Mouse (Mus musculus) heart, adult 2 months (tissue): ENCODE data around the gene Cyp2b19. TPM values are rescaled to one million over a fixed set of nuclear protein-coding genes. Genes with fewer than 3 reads are reported as not detected.
A peak's percentile ranks its signal among the peaks of the same experiment; 100 is the strongest.

ENCODE experiments used
- DNase-seq, 2 experiments: peaks; one replicate each; pipeline ENCODE4 v3.0.0; 2021
- H3K27ac ChIP-seq: fragments of 200-600 bp; 2 replicates; pipeline ENCODE4 v1.8.1; 2022
- H3K27me3 ChIP-seq: fragments of 200-500 bp; 2 replicates; pipeline ENCODE4 v1.6.1; 2012; ENCODE audit warnings: mild to moderate bottlenecking, low read length, inconsistent platforms, mixed read lengths; ENCODE audit not compliant: control insufficient read depth, insufficient read depth
- H3K36me3 ChIP-seq: fragments of 200-500 bp; 2 replicates; pipeline ENCODE4 v1.6.1; 2012; ENCODE audit warnings: low read length, inconsistent platforms; ENCODE audit not compliant: control insufficient read depth, insufficient read depth
- H3K4me1 ChIP-seq: fragments of 200-500 bp; 2 replicates; pipeline ENCODE4 v1.6.1; 2011; ENCODE audit warnings: low read length; ENCODE audit not compliant: control insufficient read depth, insufficient read depth
- H3K4me3 ChIP-seq: fragments of 200-600 bp; 2 replicates; pipeline ENCODE4 v1.8.1; 2022
- H3K79me2 ChIP-seq: fragments of 200-500 bp; replicated peaks from 2 replicates; pipeline ENCODE4 v1.6.1; 2012; ENCODE audit warnings: mild to moderate bottlenecking, inconsistent platforms, low read length, moderate library complexity, mixed read lengths; ENCODE audit not compliant: control insufficient read depth, insufficient read depth
- H3K9ac ChIP-seq: fragments of 200-500 bp; 2 replicates; pipeline ENCODE4 v1.6.1; 2012; ENCODE audit warnings: low read depth, mild to moderate bottlenecking, control low read depth, inconsistent platforms, low read length, mixed read lengths
- CTCF ChIP-seq: fragments of 200-600 bp; IDR thresholded peaks from 2 replicates; pipeline ENCODE4 v1.8.1; 2022; ENCODE audit warnings: antibody characterized with exemption, mild to moderate bottlenecking, moderate library complexity
- EP300 ChIP-seq: fragments of 200-500 bp; IDR thresholded peaks from 2 replicates; pipeline ENCODE4 v1.6.1; 2011; ENCODE audit warnings: low read depth, low read length, control low read depth; ENCODE audit not compliant: insufficient read depth
- POLR2A ChIP-seq: fragments of 200-500 bp; IDR thresholded peaks from 2 replicates; pipeline ENCODE4 v1.6.1; 2011; ENCODE audit warnings: mild to moderate bottlenecking, low read depth, low read length, control low read depth; ENCODE audit not compliant: insufficient read depth
- WGBS: fragments of 180-500 bp; shearing (Covaris S2); methylation state at CpG from one replicate; pipeline ENCODE4 v1.1.7; 2018; 5-methylcytosine and 5-hydroxymethylcytosine counted together
- intact Hi-C: fragments of 180-260 bp; cut with DNase I; formaldehyde crosslinking; loops from one replicate; pipeline ENCODE4 v1.15.1; 2025
- polyA plus RNA-seq: library from polyadenylated mRNA; depleted of rRNA; stranded (reverse); fragments of >200 nt; gene quantifications from 2 replicates; pipeline ENCODE4 v1.2.3, GENCODE M21; 2012
- total RNA-seq, 2 experiments: library from RNA; stranded (reverse); gene quantifications; 2 replicates each; pipeline ENCODE4 v1.2.3; 2021

The Cyp2b19 gene
- total and polyA plus RNA-seq, 3 experiments, result not detected

DNA sequence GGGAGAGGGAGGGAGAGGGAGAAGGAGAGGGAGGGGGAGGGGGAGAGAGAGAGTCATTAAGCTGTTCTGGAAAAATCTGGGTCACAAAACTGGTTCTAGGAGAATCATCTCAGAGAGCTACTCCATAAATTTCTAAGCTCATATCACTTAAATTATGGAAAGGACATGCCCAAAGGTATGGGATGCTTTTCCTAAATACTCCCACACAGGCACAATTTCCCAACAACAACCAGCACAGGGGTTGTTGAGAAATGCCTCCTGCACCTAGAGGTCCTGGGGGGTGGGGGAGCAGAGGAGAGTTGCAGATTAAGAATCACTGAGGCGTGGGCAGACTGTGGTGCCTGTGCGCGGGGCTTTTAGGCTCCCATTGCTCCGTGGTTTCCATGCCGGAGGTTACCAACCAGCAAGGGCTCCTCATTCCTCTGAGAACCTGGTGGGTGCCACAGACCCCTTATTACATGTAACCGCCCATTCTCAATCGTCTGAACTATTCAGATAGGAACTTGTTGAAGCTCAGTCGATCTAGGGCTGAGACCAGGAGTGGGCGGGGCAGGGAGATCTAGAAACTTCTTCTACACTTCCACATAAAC is 13.0 kb downstream of the Cyp2b19 start:
- no peaks in the 10 kb centered on the region for H3K4me1 ChIP-seq
- no peak for DNase-seq
- H3K79me2 ChIP-seq, result no peaks in the 10 kb centered on the region
- H3K36me3 ChIP-seq, result no peaks in the 10 kb centered on the region
- no peak overlapping the region for H3K27ac ChIP-seq
- intact Hi-C loops, result loop anchor here (10.0 kb wide), 1 partner anchor 355 kb away; no protein-coding TSS in a partner anchor
- H3K9ac ChIP-seq, result no peak overlapping the region
- 82% methylated on average over 9 of the region's 9 CpGs for WGBS
- H3K27me3 ChIP-seq, result no peaks in the 10 kb centered on the region
- no peak overlapping the region for H3K4me3 ChIP-seq
- TF ChIP-seq CTCF (no peak), POLR2A (no peak), EP300 (no peak)

DNA sequence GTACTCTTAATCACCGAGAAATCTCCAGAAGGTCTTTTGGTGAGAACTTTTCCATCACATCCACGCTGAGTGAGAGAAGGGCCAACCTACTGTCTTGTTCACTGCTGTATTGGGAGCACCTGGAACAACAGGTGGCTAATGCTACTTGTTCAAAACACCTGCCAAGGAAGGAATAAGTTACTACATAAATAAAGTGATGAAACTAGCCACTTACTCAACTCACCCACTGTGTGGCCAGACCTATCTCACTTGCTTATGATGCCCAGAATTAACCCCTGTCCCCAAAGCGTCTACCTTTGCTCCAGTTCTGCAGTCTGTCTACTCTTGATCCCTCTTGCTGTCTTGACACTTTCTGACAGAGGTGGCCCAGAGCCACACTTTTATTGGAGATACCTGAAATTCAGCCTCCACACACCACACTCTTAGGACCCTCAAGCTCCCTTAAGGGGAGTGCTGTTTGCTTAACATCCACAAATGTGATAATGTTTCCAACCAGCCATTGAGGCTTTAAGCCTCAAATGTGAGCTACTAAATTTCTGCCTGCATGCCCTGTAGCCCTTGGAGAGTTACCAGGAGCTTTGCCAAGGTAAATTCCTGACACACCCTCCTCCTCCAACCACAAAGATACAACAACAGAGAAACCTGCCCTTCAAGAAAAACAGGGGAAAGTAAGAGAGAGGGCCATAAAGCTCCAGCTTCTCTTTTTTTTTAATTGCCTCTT is 16.1 kb downstream of the Cyp2b19 start:
- Histone ChIP-seq H3K27me3 (no peaks in the 10 kb centered on the region), H3K4me3 (no peak overlapping the region), H3K9ac (no peak overlapping the region), H3K4me1 (no peaks in the 10 kb centered on the region), H3K27ac (no peak overlapping the region), H3K36me3 (no peaks in the 10 kb centered on the region), H3K79me2 (no peaks in the 10 kb centered on the region)
- TF ChIP-seq EP300 (no peak), CTCF (no peak), POLR2A (no peak)
- intact Hi-C loops, result loop anchor here (10.0 kb wide), 1 partner anchor 352 kb away; no protein-coding TSS in a partner anchor
- no peak for DNase-seq
- WGBS, result 73% methylated on average over 3 of the region's 3 CpGs

GRCm38 (mm10) chr7:26775866-26776265 is 18.9 kb downstream of the Cyp2b19 start:
- Histone ChIP-seq H3K36me3 (no peaks in the 10 kb centered on the region), H3K4me1 (no peaks in the 10 kb centered on the region), H3K9ac (no peak overlapping the region), H3K4me3 (no peak overlapping the region), H3K27ac (no peak overlapping the region), H3K27me3 (no peaks in the 10 kb centered on the region), H3K79me2 (no peaks in the 10 kb centered on the region)
- WGBS, result 8% methylated on average over 6 of the region's 6 CpGs
- TF ChIP-seq CTCF, result peak; percentile 17; the same call in 1 of the 2 replicates
- no peak for TF ChIP-seq EP300
- no peak for TF ChIP-seq POLR2A
- intact Hi-C loops, result loop anchor here (10.0 kb wide), 1 partner anchor 349 kb away; no protein-coding TSS in a partner anchor
- DNase-seq, result no peak

DNA sequence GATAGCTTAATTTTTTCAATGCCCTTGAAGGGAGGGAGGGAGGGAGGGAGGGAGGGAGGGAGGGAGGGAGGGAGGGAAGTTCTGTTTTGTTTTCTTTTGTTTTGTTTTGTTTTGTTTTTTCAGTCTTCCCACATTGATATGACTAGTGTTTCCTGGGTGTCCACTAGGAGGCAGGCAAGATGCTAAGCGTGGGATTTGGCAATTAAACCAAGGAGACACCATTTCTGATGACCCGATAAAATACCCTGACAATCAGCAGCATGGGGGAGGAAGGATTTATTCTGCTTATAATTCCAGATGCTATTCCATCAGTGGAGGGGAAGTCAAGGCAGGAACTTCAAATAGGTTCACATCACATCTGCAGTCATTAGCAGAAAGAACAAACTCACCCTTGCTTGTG is 20.9 kb downstream of the Cyp2b19 start:
- no peaks in the 10 kb centered on the region for H3K79me2 ChIP-seq
- WGBS, result 36% methylated on average over 2 of the region's 2 CpGs
- H3K9ac ChIP-seq, result no peak overlapping the region
- no peak overlapping the region for H3K4me3 ChIP-seq
- intact Hi-C loops, result loop anchor here (10.0 kb wide), 1 partner anchor 347 kb away; no protein-coding TSS in a partner anchor
- no peak overlapping the region for H3K27ac ChIP-seq
- no peak for DNase-seq
- H3K27me3 ChIP-seq, result no peaks in the 10 kb centered on the region
- no peaks in the 10 kb centered on the region for H3K36me3 ChIP-seq
- TF ChIP-seq EP300 (no peak), CTCF (0 out of 2 replicates have a peak, but pooled peaks have one; percentile 14), POLR2A (no peak)
- no peaks in the 10 kb centered on the region for H3K4me1 ChIP-seq

DNA sequence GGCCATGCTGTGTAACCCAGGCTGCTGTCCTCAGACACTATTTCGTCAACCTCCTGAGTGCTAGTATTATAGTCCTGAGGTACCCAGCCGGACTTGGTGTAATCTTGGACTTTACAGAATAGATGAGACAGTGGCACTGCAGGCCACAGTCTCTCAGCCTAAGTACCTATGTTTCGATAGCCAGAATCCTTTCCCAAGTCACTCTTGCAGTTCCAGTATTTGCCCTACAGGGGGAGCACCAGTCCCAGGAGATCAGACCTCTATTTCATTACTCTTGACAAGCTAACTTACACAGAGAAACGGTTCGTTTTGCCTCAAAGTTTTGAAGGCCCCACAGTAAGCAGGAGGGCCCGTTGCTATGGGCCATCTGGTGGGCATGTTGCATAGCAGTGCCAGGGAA is 21.5 kb downstream of the Cyp2b19 start:
- TF ChIP-seq EP300, result no peak
- TF ChIP-seq CTCF, result peak; percentile 65
- no peak for TF ChIP-seq POLR2A
- DNase-seq, result peak in 1 of 2 experiments; percentile 6

GRCm38 (mm10) chr7:26779799-26780416 is 23.0 kb downstream of the Cyp2b19 start:
- Histone ChIP-seq H3K27me3 (no peaks in the 10 kb centered on the region), H3K36me3 (no peaks in the 10 kb centered on the region), H3K9ac (no peak overlapping the region), H3K4me3 (no peak overlapping the region), H3K4me1 (no peaks in the 10 kb centered on the region), H3K79me2 (no peaks in the 10 kb centered on the region), H3K27ac (no peak overlapping the region)
- intact Hi-C loops, result loop anchor here (10.0 kb wide), 1 partner anchor 345 kb away; no protein-coding TSS in a partner anchor
- TF ChIP-seq POLR2A (no peak), EP300 (no peak), CTCF (no peak)
- 79% methylated on average over 5 of the region's 5 CpGs for WGBS
- no peak for DNase-seq

More for the DNA sequence above, 21.5 kb downstream of the Cyp2b19 start:
- Histone ChIP-seq H3K27me3 (no peaks in the 10 kb centered on the region), H3K4me1 (no peaks in the 10 kb centered on the region), H3K79me2 (no peaks in the 10 kb centered on the region), H3K36me3 (no peaks in the 10 kb centered on the region), H3K27ac (no peak overlapping the region), H3K4me3 (no peak overlapping the region), H3K9ac (no peak overlapping the region)
- intact Hi-C loops, result loop anchor here (10.0 kb wide), 1 partner anchor 346 kb away; no protein-coding TSS in a partner anchor
- WGBS, result 32% methylated on average over 6 of the region's 6 CpGs
